Mouse (Mus musculus) liver (tissue): Measurements from ENCODE around the gene Smarcd1.

Experiments
- DNase-seq: peaks from one replicate; pipeline ENCODE4 v3.0.0-alpha.2; 2020; ENCODE audit warnings: mixed read lengths

Smarcd1 gene

GRCm38 (mm10) chr15:99736675-99737074, 34.7 kb downstream of the Smarcd1 start:
- no peak for DNase-seq

- DNase-seq = no peak
Observed at GRCm38 (mm10) chr15:99740229-99740628, 38.3 kb downstream of the Smarcd1 start.

GRCm38 (mm10) chr15:99754204-99754603, 52.3 kb downstream of the Smarcd1 start:
- no peak for DNase-seq
